Mouse (Mus musculus): Measurements from ENCODE around the gene Cdcp2. TPM values are rescaled to one million over a fixed set of nuclear protein-coding genes. Genes with fewer than 3 reads are reported as not detected.
"Not testable (repeated sequence)": the region's sequence is repeated elsewhere in the genome, so short reads cannot be mapped to it uniquely, and the experiment has no call there.

Gene Cdcp2
- total RNA-seq, 2 experiments from 2014 or later: not detected

- DNase-seq: peak in 1 of 2 experiments; percentile 18
- intact Hi-C loops (cut with DNase I): no loop called here
These were observed 12.3 kb upstream of the Cdcp2 start for GRCm38 (mm10) chr4:107084343-107084742.

DNA sequence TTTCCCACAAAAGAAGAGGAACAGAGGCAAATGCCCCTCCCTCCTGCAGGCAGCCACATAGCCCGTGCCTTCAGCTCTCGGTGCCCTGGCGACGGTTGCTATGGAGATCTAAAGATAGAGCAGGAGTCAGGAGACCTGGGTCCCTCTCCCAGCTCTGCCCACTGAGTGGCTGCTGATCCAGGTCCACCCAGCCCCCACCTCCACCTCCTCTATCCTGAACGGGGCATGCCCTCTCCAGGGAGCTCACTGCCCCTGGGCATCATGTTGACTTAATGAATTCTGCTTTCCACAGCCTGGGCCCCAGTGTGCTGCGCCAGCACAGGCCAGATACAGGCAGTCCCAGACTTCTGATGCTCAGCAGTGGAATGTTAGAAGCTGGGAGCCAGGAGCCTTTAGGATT is 11.8 kb upstream of the Cdcp2 start:
- DNase-seq: peak in 1 of 2 experiments; percentile 34

GRCm38 (mm10) chr4:107091696-107092095 is 5.0 kb upstream of the Cdcp2 start:
- DNase-seq: no peak
- intact Hi-C loops (cut with DNase I): no loop called here

More for the DNA sequence above, 11.8 kb upstream of the Cdcp2 start:
- intact Hi-C loops (cut with DNase I): no loop called here

GRCm38 (mm10) chr4:107094484-107095187 is 2.1 kb upstream of the Cdcp2 start:
- intact Hi-C loops (cut with DNase I): no loop called here
- no peak for DNase-seq

DNA sequence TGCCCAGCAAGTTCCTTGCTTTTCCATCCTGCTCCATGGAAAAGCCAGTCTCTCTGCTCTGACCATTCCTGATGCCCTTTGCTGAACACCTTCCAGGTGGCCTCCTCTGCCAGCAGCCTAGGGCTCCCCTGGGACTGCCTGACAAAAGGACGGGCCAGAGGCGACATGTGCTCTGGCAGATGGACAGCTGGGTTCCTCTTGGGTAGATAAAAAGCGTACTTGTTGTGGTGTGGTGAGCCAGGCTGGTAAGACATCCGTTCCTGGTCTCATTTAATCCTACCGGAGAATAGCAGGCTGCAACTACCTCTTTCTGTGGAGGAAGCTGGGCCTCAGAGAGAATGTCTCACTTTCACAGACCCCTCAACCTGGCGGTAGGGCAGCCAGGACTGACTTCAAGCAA is 648 bp upstream of the Cdcp2 start:
- DNase-seq: no peak

GRCm38 (mm10) chr4:107097871-107098270 is 1.2 kb downstream of the Cdcp2 start:
- intact Hi-C loops (cut with DNase I): no loop called here
- DNase-seq: no peak

More for the DNA sequence above, 648 bp upstream of the Cdcp2 start:
- intact Hi-C loops (cut with DNase I): no loop called here

GRCm38 (mm10) chr4:107098375-107098774 is 1.7 kb downstream of the Cdcp2 start:
- intact Hi-C loops (cut with DNase I): no loop called here
- no peak for DNase-seq

GRCm38 (mm10) chr4:107098791-107099525 is 2.3 kb downstream of the Cdcp2 start:
- intact Hi-C loops (cut with DNase I): no loop called here
- DNase-seq: no peak

- DNase-seq: no peak
- intact Hi-C loops (cut with DNase I): no loop called here
These were observed 5.5 kb downstream of the Cdcp2 start for GRCm38 (mm10) chr4:107102220-107102619.

- intact Hi-C loops (cut with DNase I): no loop called here
- DNase-seq: no peak
These were observed 10.1 kb downstream of the Cdcp2 start for GRCm38 (mm10) chr4:107106777-107107176.

- DNase-seq: peak in 1 of 2 experiments; percentile 8
- intact Hi-C loops (cut with DNase I): no loop called here
These were observed 11.6 kb downstream of the Cdcp2 start for GRCm38 (mm10) chr4:107108291-107108731.

DNA sequence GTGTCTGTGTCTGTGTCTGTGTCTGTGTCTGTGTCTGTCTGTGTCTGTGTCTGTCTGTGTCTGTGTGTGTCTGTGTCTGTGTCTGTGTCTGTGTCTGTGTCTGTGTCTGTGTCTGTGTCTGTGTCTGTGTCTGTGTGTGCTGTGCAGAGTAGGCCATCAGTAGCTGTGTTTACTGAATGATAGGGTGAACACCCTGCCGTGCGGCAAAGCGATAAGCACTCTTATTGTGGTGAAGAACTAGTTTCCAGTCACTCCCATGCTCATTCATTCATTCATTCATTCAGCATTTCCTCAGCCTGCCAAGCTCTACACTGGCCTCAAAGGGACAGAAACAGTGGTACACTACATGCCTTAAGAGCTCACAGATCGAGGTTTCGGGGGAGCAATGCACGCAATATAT is 12.5 kb downstream of the Cdcp2 start:
- DNase-seq; intact Hi-C loops (cut with DNase I): not testable (repeated sequence)

- no peak for DNase-seq
- intact Hi-C loops (cut with DNase I): no loop called here
These were observed 17.6 kb downstream of the Cdcp2 start for GRCm38 (mm10) chr4:107114278-107114677.

DNA sequence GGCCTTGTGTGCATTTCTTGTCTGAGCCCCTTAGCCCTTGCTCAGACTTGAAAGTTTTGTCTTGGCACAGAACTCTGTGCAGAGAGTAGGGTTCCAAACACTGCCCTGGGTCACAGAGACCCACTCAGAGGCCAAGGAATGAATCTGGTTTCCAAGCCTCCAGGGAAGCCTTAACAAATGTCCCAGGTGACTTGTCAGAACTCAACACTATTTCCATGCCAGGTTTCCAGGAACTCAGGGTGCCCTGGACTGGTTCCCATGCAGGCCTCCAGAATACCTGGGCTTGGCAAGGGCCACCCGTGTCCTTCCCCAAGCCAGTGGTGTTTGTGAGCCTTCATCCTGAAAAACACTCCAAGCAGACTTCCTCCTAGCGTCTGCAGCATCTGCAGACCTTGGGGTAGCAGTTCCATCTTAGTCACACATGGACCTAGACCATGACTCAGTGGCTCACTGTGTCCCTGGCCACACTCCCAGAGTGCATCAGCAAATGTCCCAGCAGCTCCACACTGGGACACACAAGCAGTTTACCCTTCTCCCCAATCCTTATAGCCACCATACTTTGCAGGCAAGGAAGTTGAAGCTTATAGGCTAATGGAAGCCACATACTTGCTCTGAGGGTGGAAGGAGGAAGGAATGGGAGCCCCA is 21.2 kb downstream of the Cdcp2 start:
- DNase-seq: no peak
- intact Hi-C loops (cut with DNase I): no loop called here

- intact Hi-C loops (cut with DNase I): no loop called here
These were observed 22.4 kb downstream of the Cdcp2 start for GRCm38 (mm10) chr4:107119056-107119455.

GRCm38 (mm10) chr4:107120676-107121075 is 24.0 kb downstream of the Cdcp2 start:
- DNase-seq: no peak
- intact Hi-C loops (cut with DNase I): loop anchor here (5.0 kb wide), 1 partner anchor 43 kb away; no protein-coding TSS in a partner anchor

More at GRCm38 (mm10) chr4:107119056-107119455, 22.4 kb downstream of the Cdcp2 start:
- DNase-seq: no peak

DNA sequence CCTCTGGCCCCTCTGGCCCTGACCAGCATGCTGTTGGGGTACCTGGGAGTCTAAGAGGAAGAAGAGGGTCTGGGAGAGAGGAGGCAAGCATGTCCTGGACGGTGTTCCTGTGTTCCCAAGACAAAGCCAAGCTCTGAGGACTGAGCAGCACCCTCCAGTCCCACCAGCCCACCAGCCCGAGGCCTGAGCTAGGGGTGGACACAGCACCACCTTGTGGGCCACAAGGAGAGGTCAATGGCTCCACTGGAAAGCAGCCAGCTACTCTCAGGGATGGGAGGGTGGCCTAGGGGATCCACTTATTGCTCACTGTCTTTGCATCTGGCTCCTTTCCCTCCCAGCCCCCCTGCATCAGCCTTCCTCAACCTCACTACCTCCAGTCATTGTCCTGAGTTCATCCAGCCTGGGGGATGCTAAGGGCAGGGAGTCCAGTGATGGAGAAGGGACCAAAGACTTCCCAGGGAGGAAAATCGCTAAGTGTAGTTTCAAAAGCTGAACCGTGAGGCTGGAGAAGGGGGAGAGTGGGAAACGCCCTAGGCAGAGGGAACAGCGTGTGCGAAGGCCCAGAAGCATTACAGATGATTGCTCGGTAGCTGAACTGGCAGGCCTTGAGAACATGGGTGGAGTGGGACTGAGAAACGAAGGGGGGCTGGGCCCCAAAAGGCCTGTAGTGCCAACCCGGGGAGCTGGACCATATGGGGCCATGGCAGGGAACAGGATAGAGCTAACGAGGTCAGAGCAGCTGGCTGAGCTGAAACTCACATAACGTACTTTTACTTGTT is 24.7 kb downstream of the Cdcp2 start:
- intact Hi-C loops (cut with DNase I): loop anchor here (5.0 kb wide), 1 partner anchor 44 kb away; no protein-coding TSS in a partner anchor
- DNase-seq: peak; percentile 29 to 66

- intact Hi-C loops (cut with DNase I): loop anchor here (5.0 kb wide), 1 partner anchor 47 kb away; no protein-coding TSS in a partner anchor
- no peak for DNase-seq
These were observed 27.7 kb downstream of the Cdcp2 start for GRCm38 (mm10) chr4:107124376-107124775.

DNA sequence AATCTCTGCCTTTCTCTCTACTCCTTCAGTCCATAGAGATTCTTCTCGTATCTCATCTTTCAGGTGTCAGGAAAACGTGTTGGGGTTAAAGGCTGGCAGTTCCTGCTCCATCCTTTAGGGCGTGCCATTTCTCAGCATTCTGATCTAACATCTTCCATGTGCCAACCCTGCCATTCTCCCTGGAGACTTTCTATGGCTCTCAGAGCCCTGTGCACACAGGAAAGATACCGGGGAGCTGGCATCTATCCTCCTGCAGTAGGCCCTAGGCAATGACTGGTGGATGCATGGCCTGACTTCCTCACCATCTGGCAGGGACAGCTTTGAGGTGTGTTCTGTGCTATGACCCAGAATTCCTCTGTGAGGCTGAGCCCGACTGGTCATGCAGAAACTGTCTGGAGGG is 28.4 kb downstream of the Cdcp2 start:
- no peak for DNase-seq
- intact Hi-C loops (cut with DNase I): no loop called here

GRCm38 (mm10) chr4:107126389-107126788 is 29.7 kb downstream of the Cdcp2 start:
- intact Hi-C loops (cut with DNase I): no loop called here
- no peak for DNase-seq
